Mouse (Mus musculus): ENCODE results near the gene Unc13a. TPM values are rescaled to one million over a fixed set of nuclear protein-coding genes. Genes with fewer than 3 reads are reported as not detected.

The Unc13a gene
- polyA plus RNA-seq, 1 experiment from 2014 or later: 2.2 TPM

DNA sequence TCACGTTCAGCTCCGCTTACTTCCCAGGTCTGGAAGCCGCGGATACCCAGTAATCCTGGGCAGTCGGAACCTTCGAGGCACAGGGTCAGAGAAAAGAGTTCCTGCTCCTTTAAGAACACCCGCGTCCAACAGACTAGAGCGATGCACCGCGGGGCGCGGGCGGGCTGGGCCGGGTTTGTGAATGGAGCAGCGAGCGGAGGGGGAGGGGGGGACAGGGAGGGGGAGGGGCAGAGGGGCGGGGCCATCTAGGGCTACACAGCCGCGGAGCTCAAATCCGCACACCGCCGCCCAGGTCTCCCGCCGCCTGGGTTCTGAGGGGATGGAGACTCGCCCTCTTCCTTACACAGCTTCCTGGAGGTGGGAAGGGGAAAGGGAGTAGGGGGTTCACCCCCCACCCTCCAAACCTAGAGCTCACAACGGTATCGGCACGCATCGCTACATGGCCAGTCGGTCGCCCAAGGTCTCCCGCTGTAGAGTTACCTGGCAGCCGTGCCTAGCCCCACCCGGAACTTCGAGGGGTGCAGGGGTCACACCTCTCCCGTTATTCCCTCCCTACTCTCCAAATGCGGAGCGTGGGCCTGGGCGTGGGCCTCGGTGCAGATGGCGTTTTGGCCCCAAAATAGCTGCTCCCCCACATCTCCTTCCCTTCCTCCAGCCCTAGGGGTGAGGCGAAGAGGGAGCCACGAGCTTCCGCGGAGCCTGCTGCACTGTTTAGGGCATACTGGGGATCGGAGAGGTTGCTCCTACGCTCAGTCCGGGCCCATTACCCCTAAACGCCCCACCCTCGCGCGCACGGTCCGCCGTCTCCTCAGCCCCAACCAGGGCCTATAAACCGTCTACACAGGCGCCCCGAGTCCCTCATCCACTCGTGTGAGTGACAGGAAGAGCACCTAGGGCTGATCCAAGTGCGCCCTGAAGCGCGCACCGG lies 672 bp downstream of the Unc13a start:
- peaks cover 81% of the 10 kb centered on the region for H3K27me3 ChIP-seq (replicated peaks; ENCODE audit: low read depth, poor library complexity, severe bottlenecking)
- H3K27ac ChIP-seq (replicated peaks): peak overlapping the region; percentile 69
- DNase-seq (ENCODE audit: low spot score): peak; percentile 89
- peaks cover 61% of the 10 kb centered on the region for H3K4me1 ChIP-seq
- peak overlapping the region; percentile 65 for H3K4me3 ChIP-seq
- WGBS: under 1% methylated on average over 63 of the region's 64 CpGs
- H3K36me3 ChIP-seq (replicated peaks): no peaks in the 10 kb centered on the region
- H3K9me3 ChIP-seq: no peaks in the 10 kb centered on the region

DNA sequence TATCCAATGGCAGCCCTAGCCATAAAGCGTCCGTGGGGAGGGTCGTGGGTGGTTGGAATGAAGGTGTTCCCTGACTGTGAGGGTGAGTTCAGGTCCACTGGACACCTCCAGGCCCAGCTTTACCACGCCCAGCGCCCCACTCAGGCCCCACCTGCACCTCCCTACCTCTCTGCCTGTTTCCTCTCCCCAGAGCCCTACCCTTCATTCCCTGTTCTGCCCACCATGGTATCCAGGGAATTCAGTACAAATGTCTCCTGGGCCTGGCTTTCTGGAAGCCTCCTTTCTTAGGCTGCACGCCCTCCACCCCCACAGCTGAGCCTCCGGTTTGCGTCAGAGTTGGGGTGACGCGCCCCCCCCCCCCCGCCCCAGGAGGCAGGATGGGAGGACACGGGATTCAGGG lies 1.4 kb downstream of the Unc13a start:
- Histone ChIP-seq H3K4me3 (peak overlapping the region; percentile 65), H3K27ac (replicated peaks) (peak overlapping the region; percentile 69), H3K4me1 (peaks cover 63% of the 10 kb centered on the region), H3K9me3 (no peaks in the 10 kb centered on the region), H3K27me3 (replicated peaks; ENCODE audit: low read depth, poor library complexity, severe bottlenecking) (peaks cover 74% of the 10 kb centered on the region), H3K36me3 (replicated peaks) (no peaks in the 10 kb centered on the region)
- DNase-seq (ENCODE audit: low spot score): no peak
- WGBS: 9% methylated on average over 12 of the region's 12 CpGs

DNA sequence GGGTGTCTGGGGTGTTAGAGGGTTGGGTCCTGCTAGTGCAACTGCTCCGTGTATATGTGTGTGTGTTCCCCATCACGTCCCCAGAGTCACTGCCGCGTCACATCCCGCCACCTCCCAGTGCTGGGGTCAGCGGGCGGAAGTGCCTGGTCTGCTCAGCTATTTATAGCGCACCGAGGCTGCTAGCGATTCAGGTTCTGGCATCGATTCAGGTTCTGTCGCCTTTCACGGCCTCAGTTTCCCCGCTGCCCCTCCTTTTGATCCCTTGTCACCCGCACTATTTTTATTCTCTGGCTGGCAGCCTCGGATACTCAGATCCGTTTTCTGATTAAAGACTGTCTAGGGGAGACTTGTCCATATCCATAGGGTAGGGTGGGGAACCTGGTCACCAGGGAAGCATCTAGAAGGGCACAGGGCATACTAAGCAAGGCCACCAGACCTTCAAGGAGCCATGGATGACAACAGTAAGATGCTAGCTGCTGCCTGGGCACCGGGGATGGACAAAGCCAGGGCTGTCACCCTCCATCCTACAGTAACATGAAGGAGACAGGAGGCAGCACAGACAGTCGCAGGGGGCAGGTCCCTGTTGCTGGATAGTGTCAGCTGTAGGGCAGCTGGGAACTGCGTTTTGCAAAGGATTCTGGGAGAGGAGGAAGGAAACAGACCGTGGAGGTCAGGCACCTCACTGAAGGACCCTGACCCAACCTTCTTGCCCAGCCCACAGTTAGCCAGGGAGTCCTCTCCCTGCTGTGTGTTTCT lies 3.2 kb downstream of the Unc13a start:
- peak; percentile 67 for DNase-seq (ENCODE audit: low spot score)
- no peak overlapping the region for H3K27ac ChIP-seq (replicated peaks)
- H3K36me3 ChIP-seq (replicated peaks): no peaks in the 10 kb centered on the region
- peaks cover 69% of the 10 kb centered on the region for H3K4me1 ChIP-seq
- peaks cover 82% of the 10 kb centered on the region for H3K27me3 ChIP-seq (replicated peaks; ENCODE audit: low read depth, poor library complexity, severe bottlenecking)
- WGBS: 4% methylated on average over 21 of the region's 21 CpGs
- H3K4me3 ChIP-seq: peak overlapping the region; percentile 43
- H3K9me3 ChIP-seq: no peaks in the 10 kb centered on the region

DNA sequence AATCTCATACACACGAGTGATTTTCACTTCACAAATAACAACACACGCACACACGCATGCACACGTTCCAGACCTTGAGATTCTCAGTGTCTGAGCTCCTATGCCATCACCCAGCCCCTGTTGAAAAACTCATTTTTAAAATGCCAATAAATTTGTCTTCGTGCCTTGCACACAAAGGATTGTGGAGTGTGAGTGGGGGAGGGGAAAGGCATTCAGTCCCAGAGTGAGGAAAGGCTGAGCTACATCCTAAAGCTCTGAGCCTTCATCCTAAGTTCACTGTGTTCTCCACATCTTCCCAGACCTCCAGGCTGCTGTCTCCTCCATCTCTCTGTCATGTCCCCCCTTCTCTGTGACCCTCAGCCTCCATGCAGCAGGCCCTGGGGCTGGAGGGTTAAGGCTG lies 4.3 kb downstream of the Unc13a start:
- Histone ChIP-seq H3K9me3 (no peaks in the 10 kb centered on the region), H3K27me3 (replicated peaks; ENCODE audit: low read depth, poor library complexity, severe bottlenecking) (peaks cover 82% of the 10 kb centered on the region), H3K36me3 (replicated peaks) (no peaks in the 10 kb centered on the region), H3K4me1 (peaks cover 69% of the 10 kb centered on the region), H3K4me3 (no peak overlapping the region), H3K27ac (replicated peaks) (no peak overlapping the region; the same call in 1 of the 2 replicates)
- DNase-seq (ENCODE audit: low spot score): no peak
- 63% methylated on average over 5 of the region's 5 CpGs for WGBS

DNA sequence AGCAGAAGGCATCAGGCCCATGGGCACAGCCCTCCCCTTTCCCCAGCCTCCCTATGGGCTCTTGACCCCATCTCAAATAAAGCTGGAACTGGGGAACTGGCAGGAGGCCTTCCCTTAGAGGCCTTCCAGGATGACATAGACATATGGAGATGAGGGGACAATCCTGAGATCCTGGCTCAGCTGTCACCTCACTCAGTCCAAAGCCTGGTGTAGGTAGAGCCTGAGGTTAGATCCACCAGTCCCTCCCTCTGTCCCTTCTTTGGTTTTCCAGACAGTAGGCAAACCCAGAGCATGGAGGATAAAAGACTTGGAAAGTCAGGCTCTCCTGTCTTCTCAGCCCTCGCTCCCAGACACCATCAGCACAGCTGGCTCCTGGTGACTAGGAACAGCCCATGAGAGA lies 4.7 kb downstream of the Unc13a start:
- H3K4me3 ChIP-seq: no peak overlapping the region
- WGBS: 55% methylated on average over 1 of the region's 1 CpGs
- no peaks in the 10 kb centered on the region for H3K9me3 ChIP-seq
- H3K4me1 ChIP-seq: peaks cover 65% of the 10 kb centered on the region
- peaks cover 85% of the 10 kb centered on the region for H3K27me3 ChIP-seq (replicated peaks; ENCODE audit: low read depth, poor library complexity, severe bottlenecking)
- no peak for DNase-seq (ENCODE audit: low spot score)
- no peak overlapping the region for H3K27ac ChIP-seq (replicated peaks)
- no peaks in the 10 kb centered on the region for H3K36me3 ChIP-seq (replicated peaks)

DNA sequence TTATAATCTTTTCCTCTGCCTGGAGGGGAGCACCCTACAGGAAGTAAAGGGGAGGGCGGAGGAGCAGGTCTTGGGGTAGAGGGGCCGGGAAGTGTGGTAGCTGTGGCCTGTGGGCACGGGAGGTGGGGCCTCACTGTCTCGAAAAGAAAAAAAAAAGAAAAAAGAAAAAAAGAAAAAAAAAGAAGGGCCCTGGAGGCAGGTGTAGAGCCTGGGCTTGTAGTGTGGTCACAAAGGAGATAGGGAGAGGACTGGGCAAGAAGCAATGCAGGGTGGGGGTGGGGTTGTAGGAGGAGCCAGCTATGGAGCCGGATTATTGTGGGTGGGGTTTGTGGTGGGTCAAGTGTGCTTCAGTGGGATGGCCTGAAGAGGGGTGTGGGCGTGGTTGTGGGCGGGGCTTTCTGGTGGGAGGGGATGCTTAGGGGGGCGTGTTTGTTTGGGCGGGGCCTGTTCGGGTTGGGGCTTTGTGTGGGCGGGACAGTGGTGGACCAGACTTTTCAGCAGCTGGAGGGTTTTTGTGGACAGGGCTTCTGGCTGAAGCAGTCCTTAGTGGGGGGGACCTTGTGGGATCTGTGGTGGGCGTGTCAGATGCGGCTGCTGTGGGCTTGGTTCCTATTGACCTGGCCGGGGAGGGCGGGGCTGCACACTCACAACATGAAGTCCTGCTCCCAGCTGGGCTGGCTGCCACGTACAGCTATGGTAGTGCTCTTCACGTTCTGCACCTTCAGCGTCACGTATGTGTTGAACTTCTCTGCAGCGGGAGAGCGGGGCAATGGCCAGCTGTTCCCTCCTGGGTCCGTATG lies 6.0 kb downstream of the Unc13a start:
- peak overlapping the region; percentile 74 for H3K27ac ChIP-seq (replicated peaks)
- H3K4me1 ChIP-seq: peaks cover 52% of the 10 kb centered on the region
- H3K27me3 ChIP-seq (replicated peaks; ENCODE audit: low read depth, poor library complexity, severe bottlenecking): peaks cover 86% of the 10 kb centered on the region
- peak; percentile 95 for DNase-seq (ENCODE audit: low spot score)
- no peaks in the 10 kb centered on the region for H3K9me3 ChIP-seq
- H3K36me3 ChIP-seq (replicated peaks): no peaks in the 10 kb centered on the region
- peak overlapping the region; percentile 48 for H3K4me3 ChIP-seq
- 3% methylated on average over 22 of the region's 22 CpGs for WGBS

DNA sequence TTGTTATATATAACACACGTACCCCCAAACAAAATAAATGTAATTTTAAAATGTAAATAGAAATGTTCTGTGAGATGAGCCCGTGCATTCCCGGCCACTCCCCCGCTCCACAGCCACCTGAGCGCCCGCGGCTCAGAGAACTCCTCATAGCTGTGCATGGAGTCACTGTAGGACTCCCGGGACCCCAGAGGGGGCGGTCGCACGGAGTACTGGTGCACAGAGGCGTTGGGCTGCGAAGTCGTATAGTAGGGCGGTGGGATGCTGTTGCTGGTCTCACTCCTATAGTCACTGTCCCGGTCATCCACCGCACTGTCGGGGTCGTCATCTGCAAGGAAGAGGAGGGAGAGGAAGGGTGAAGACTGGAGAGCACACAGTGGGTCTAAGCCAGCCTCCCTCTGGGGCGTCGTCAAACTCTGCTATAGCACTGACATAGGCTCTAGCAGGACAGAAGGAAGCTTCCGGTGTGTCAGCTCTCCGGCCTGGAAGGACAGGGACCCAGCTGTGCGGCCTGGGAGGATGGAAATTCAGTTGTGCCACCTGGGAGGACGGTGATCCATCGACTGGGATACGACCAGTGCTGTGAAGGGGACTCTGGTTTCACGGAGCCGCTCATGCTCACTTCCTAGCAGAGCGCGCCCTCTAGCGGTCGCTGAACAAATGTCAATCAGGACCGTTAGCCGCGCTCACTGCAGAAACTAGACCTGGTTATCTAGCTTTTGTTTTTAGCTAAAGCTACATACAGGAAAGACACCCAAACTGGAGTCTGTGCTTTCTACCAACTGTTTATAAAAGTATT lies 11.0 kb downstream of the Unc13a start:
- Histone ChIP-seq H3K4me3 (no peak overlapping the region), H3K36me3 (replicated peaks) (no peaks in the 10 kb centered on the region), H3K27me3 (replicated peaks; ENCODE audit: low read depth, poor library complexity, severe bottlenecking) (peaks cover 90% of the 10 kb centered on the region), H3K4me1 (peaks cover 13% of the 10 kb centered on the region), H3K27ac (replicated peaks) (no peak overlapping the region), H3K9me3 (no peaks in the 10 kb centered on the region)
- peak; percentile 88 for DNase-seq (ENCODE audit: low spot score)
- WGBS: 6% methylated on average over 36 of the region's 36 CpGs

DNA sequence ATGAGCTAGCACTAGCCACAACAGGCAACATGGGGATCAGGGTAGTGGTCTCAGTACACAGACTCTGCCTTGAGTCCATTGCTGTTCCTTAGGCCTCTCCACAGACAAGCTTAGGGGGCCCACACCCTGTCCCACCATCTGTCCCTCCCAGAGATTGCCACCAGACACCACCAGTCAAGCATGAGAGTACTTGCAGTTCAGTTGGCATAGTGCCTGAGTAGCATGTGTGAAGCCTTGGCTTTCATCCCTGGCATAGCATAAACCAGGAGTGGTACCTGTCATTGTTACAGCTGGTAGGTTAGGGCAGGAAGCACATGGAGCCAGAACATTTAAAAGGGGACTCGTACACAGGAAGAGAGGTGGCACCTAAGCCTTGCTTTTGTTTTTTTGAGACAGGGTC lies 11.8 kb downstream of the Unc13a start:
- 54% methylated on average over 1 of the region's 1 CpGs for WGBS
- no peaks in the 10 kb centered on the region for H3K9me3 ChIP-seq
- H3K27me3 ChIP-seq (replicated peaks; ENCODE audit: low read depth, poor library complexity, severe bottlenecking): peaks cover 98% of the 10 kb centered on the region
- H3K4me3 ChIP-seq: no peak overlapping the region
- DNase-seq (ENCODE audit: low spot score): no peak
- peaks cover 9% of the 10 kb centered on the region for H3K4me1 ChIP-seq
- H3K27ac ChIP-seq (replicated peaks): no peak overlapping the region
- H3K36me3 ChIP-seq (replicated peaks): no peaks in the 10 kb centered on the region

DNA sequence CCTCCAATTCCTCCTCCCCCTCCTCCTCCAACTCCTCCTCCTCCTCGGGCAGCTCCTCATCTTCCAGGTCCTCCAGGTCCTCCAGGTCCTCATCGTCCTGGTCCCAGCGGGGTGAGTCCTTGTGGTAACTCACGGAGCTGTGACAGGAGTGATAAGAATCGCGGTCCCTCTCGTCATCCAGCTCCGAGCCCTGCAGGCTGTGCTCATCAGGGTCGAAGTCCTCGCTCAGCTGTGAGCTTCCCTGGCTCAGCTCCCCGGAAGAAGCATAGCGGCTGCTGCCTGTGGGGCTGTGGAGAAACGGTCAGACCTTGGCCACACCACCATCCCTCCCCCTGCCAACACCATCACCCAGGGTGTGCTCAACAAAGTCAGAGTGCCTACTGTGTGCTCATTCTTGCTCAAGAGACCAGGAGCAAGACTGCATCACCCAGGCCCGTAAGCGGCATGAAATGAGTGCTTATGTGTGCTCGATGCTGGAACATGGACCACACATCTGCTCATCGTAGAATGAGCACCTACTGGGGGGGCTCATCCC lies 13.0 kb downstream of the Unc13a start:
- peaks cover 12% of the 10 kb centered on the region for H3K4me1 ChIP-seq
- no peaks in the 10 kb centered on the region for H3K36me3 ChIP-seq (replicated peaks)
- no peak for DNase-seq (ENCODE audit: low spot score)
- H3K9me3 ChIP-seq: no peaks in the 10 kb centered on the region
- 29% methylated on average over 17 of the region's 17 CpGs for WGBS
- H3K27me3 ChIP-seq (replicated peaks; ENCODE audit: low read depth, poor library complexity, severe bottlenecking): peaks cover 98% of the 10 kb centered on the region
- no peak overlapping the region for H3K4me3 ChIP-seq
- H3K27ac ChIP-seq (replicated peaks): no peak overlapping the region

DNA sequence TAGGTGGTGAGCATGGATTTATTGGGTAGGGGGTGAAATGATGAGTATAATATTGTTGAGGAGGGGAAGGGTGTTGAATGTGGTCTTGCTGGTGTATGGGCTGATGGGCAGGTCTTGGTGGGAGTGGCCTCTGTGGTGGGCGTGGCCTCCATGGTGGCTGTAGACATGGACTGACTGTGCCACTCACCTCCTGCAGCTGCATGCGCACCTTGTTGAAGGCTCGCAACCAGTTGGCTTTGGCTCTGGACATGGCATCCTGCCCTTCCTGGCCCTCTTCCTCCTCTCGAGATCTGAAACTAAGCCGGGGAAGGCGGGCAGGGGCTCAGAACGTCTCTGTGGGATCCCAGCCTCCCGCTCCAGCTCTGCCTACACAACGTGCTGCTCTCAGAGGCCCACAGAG lies 13.7 kb downstream of the Unc13a start:
- no peak for DNase-seq (ENCODE audit: low spot score)
- Histone ChIP-seq H3K4me1 (peaks cover 12% of the 10 kb centered on the region), H3K27me3 (replicated peaks; ENCODE audit: low read depth, poor library complexity, severe bottlenecking) (peaks cover 98% of the 10 kb centered on the region), H3K9me3 (no peaks in the 10 kb centered on the region), H3K36me3 (replicated peaks) (no peaks in the 10 kb centered on the region), H3K27ac (replicated peaks) (no peak overlapping the region), H3K4me3 (no peak overlapping the region)
- 19% methylated on average over 9 of the region's 9 CpGs for WGBS

DNA sequence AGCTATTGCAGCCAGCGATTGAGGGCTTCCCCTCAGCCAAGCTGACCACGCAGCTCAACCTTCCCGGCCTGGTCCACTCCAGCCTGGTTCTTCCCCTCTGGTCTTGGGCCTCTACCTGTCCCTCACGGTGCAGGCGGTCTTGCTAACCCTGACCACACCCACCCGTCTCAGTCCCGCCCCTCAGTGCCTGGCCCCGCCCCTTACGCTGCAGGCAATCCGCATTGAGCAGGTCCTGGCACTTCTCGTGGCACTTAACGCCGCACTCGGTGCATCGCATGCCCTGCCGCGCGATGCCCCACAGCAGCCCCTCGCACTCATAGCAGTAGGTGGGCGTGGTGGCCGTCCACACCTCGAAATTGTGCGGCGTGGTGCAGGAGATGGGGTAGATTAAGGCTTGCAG lies 17.0 kb downstream of the Unc13a start:
- 0 out of 2 replicates have a peak, but pooled peaks cover 2% of the 10 kb centered on the region for H3K9me3 ChIP-seq
- H3K4me3 ChIP-seq: peak overlapping the region; percentile 44
- peaks cover 12% of the 10 kb centered on the region for H3K4me1 ChIP-seq
- H3K27ac ChIP-seq (replicated peaks): no peak overlapping the region
- DNase-seq (ENCODE audit: low spot score): peak; percentile 66
- 1% methylated on average over 24 of the region's 24 CpGs for WGBS
- no peaks in the 10 kb centered on the region for H3K36me3 ChIP-seq (replicated peaks)
- peaks cover 88% of the 10 kb centered on the region for H3K27me3 ChIP-seq (replicated peaks; ENCODE audit: low read depth, poor library complexity, severe bottlenecking)
